Mouse (Mus musculus) embryonic facial prominence, embryonic 11.5 days (tissue): ENCODE data around the gene Gm20388. TPM values are rescaled to one million over a fixed set of nuclear protein-coding genes. Genes with fewer than 3 reads are reported as not detected.

Source experiments
- ATAC-seq: fragments of 200-750 bp; cut with Nextera tagmentation; replicated peaks from 2 replicates; pipeline ENCODE4 v1.8.0; 2017; ENCODE audit warnings: low read depth; ENCODE audit not compliant: insufficient number of reproducible peaks, low FRiP score, low TSS enrichment
- DNase-seq: peaks from one replicate; pipeline ENCODE4 v3.0.0-alpha.2; 2015; ENCODE audit warnings: low spot score
- H3K27ac ChIP-seq: fragments of 300-500 bp; sonication (generic); replicated peaks from 2 replicates; pipeline ENCODE4 v1.5.1; 2014; ENCODE audit warnings: mild to moderate bottlenecking, low read depth, low read length, control low read depth
- H3K27me3 ChIP-seq: fragments of 300-500 bp; sonication (generic); 2 replicates; pipeline ENCODE4 v1.6.1; 2014; ENCODE audit warnings: mild to moderate bottlenecking, low read length, moderate library complexity, mixed read lengths; ENCODE audit not compliant: control insufficient read depth, insufficient read depth
- H3K36me3 ChIP-seq: fragments of 300-500 bp; sonication (generic); replicated peaks from 2 replicates; pipeline ENCODE4 v1.6.1; 2014; ENCODE audit warnings: low read depth, mild to moderate bottlenecking, low read length, moderate library complexity, mixed read lengths; ENCODE audit not compliant: control insufficient read depth, insufficient read depth
- H3K4me1 ChIP-seq: fragments of 300-500 bp; sonication (generic); 2 replicates; pipeline ENCODE4 v1.6.1; 2014; ENCODE audit warnings: low read length, mixed read lengths; ENCODE audit not compliant: control insufficient read depth, insufficient read depth
- H3K4me2 ChIP-seq: fragments of 300-500 bp; sonication (generic); 2 replicates; pipeline ENCODE4 v1.6.1; 2014; ENCODE audit warnings: low read depth, mild to moderate bottlenecking, control low read depth, low read length, moderate library complexity
- H3K4me3 ChIP-seq: fragments of 300-500 bp; sonication (generic); 2 replicates; pipeline ENCODE4 v1.5.1; 2014; ENCODE audit warnings: low read depth, low read length, control low read depth
- H3K9ac ChIP-seq: fragments of 300-500 bp; sonication (generic); replicated peaks from 2 replicates; pipeline ENCODE4 v1.6.1; 2014; ENCODE audit warnings: mild to moderate bottlenecking, control low read depth, low read length
- H3K9me3 ChIP-seq: fragments of 300-500 bp; sonication (generic); replicated peaks from 2 replicates; pipeline ENCODE4 v1.6.1; 2016; ENCODE audit warnings: mild to moderate bottlenecking, low read length, inconsistent platforms, mixed read lengths; ENCODE audit not compliant: control insufficient read depth
- WGBS: fragments of 180-500 bp; shearing (Covaris S2); extraction: QIAGEN DNeasy Blood & Tissue Kit; methylation state at CpG from one replicate; pipeline ENCODE4 v1.1.7; 2014; 5-methylcytosine and 5-hydroxymethylcytosine counted together
- polyA plus RNA-seq: library from polyadenylated mRNA; unstranded; fragments of >200 nt; fragmentation: Nextera tagmentation; extraction: Ambion mirVana; gene quantifications from 2 replicates; pipeline ENCODE4 v1.2.1, GENCODE M21; 2014

Gm20388 gene
- polyA plus RNA-seq, 1 experiment from 2014 or later, result 3.1 TPM

GRCm38 (mm10) chr8:121792159-121792558, 1881.5 kb downstream of the Gm20388 start:
- Histone ChIP-seq H3K9ac (no peak overlapping the region), H3K36me3 (no peaks in the 10 kb centered on the region; the same call in 1 of the 2 replicates), H3K27me3 (no peaks in the 10 kb centered on the region), H3K4me2 (no peak overlapping the region), H3K27ac (no peak overlapping the region), H3K4me1 (no peaks in the 10 kb centered on the region), H3K4me3 (no peak overlapping the region), H3K9me3 (no peaks in the 10 kb centered on the region)
- no peak for ATAC-seq
- WGBS, result 84% methylated on average over 7 of the region's 7 CpGs
- no peak for DNase-seq

- H3K27ac ChIP-seq, result no peak overlapping the region
- no peak overlapping the region for H3K4me3 ChIP-seq
- H3K4me2 ChIP-seq, result no peak overlapping the region
- H3K9me3 ChIP-seq, result no peaks in the 10 kb centered on the region
- H3K9ac ChIP-seq, result no peak overlapping the region
- no peaks in the 10 kb centered on the region; the same call in 1 of the 2 replicates for H3K36me3 ChIP-seq
- ATAC-seq, result peak; percentile 50; the same call in 1 of the 2 replicates
- no peaks in the 10 kb centered on the region for H3K27me3 ChIP-seq
- no peaks in the 10 kb centered on the region for H3K4me1 ChIP-seq
- 81% methylated on average over 4 of the region's 4 CpGs for WGBS
- no peak for DNase-seq
Measured at GRCm38 (mm10) chr8:121792627-121793026, 1882.0 kb downstream of the Gm20388 start.

- WGBS, result 58% methylated on average over 3 of the region's 3 CpGs
- no peak for ATAC-seq
Measured at GRCm38 (mm10) chr8:121794151-121794550, 1883.5 kb downstream of the Gm20388 start.

GRCm38 (mm10) chr8:121795461-121795860, 1884.8 kb downstream of the Gm20388 start:
- DNase-seq (no peak), ATAC-seq (no peak)
- H3K36me3 ChIP-seq, result peaks cover 2% of the 10 kb centered on the region
- no peak overlapping the region for H3K4me2 ChIP-seq
- no peak overlapping the region for H3K9ac ChIP-seq
- no peak overlapping the region for H3K27ac ChIP-seq
- no peaks in the 10 kb centered on the region for H3K27me3 ChIP-seq
- WGBS, result 91% methylated on average over 8 of the region's 8 CpGs
- no peaks in the 10 kb centered on the region for H3K9me3 ChIP-seq
- H3K4me1 ChIP-seq, result no peaks in the 10 kb centered on the region
- no peak overlapping the region for H3K4me3 ChIP-seq

More at GRCm38 (mm10) chr8:121794151-121794550, 1883.5 kb downstream of the Gm20388 start:
- Histone ChIP-seq H3K9ac (no peak overlapping the region), H3K27ac (no peak overlapping the region), H3K4me1 (no peaks in the 10 kb centered on the region), H3K36me3 (no peaks in the 10 kb centered on the region; the same call in 1 of the 2 replicates), H3K9me3 (no peaks in the 10 kb centered on the region), H3K27me3 (no peaks in the 10 kb centered on the region), H3K4me2 (no peak overlapping the region), H3K4me3 (no peak overlapping the region)
- DNase-seq, result no peak

- no peak overlapping the region for H3K27ac ChIP-seq
- DNase-seq (no peak), ATAC-seq (no peak)
- no peaks in the 10 kb centered on the region for H3K4me1 ChIP-seq
- no peaks in the 10 kb centered on the region for H3K9me3 ChIP-seq
- no peak overlapping the region for H3K4me3 ChIP-seq
- no peaks in the 10 kb centered on the region for H3K27me3 ChIP-seq
- H3K4me2 ChIP-seq, result no peak overlapping the region
- H3K9ac ChIP-seq, result no peak overlapping the region
- 94% methylated on average over 11 of the region's 11 CpGs for WGBS
- peaks cover 4% of the 10 kb centered on the region for H3K36me3 ChIP-seq
Measured at GRCm38 (mm10) chr8:121796406-121796805, 1885.8 kb downstream of the Gm20388 start.

GRCm38 (mm10) chr8:121798401-121798800, 1887.8 kb downstream of the Gm20388 start:
- H3K4me1 ChIP-seq, result no peaks in the 10 kb centered on the region
- WGBS, result 91% methylated on average over 6 of the region's 6 CpGs
- DNase-seq, result no peak
- H3K27me3 ChIP-seq, result no peaks in the 10 kb centered on the region
- ATAC-seq, result no peak
- H3K36me3 ChIP-seq, result peaks cover 4% of the 10 kb centered on the region
- no peak overlapping the region for H3K27ac ChIP-seq
- no peak overlapping the region for H3K9ac ChIP-seq
- no peak overlapping the region for H3K4me2 ChIP-seq
- no peaks in the 10 kb centered on the region for H3K9me3 ChIP-seq
- no peak overlapping the region for H3K4me3 ChIP-seq

GRCm38 (mm10) chr8:121804829-121805228, 1894.2 kb downstream of the Gm20388 start:
- H3K36me3 ChIP-seq, result peaks cover 2% of the 10 kb centered on the region

GRCm38 (mm10) chr8:121806126-121806525, 1895.5 kb downstream of the Gm20388 start:
- no peak for ATAC-seq
- no peaks in the 10 kb centered on the region; the same call in 1 of the 2 replicates for H3K36me3 ChIP-seq
- H3K4me1 ChIP-seq, result no peaks in the 10 kb centered on the region
- H3K27me3 ChIP-seq, result no peaks in the 10 kb centered on the region
- no peaks in the 10 kb centered on the region for H3K9me3 ChIP-seq
- no peak overlapping the region for H3K9ac ChIP-seq
- H3K4me3 ChIP-seq, result no peak overlapping the region
- H3K4me2 ChIP-seq, result no peak overlapping the region
- no peak overlapping the region for H3K27ac ChIP-seq
- 93% methylated on average over 13 of the region's 13 CpGs for WGBS
- no peak for DNase-seq

More at GRCm38 (mm10) chr8:121804829-121805228, 1894.2 kb downstream of the Gm20388 start:
- Histone ChIP-seq H3K4me3 (no peak overlapping the region), H3K4me2 (no peak overlapping the region), H3K27ac (no peak overlapping the region), H3K27me3 (no peaks in the 10 kb centered on the region), H3K9me3 (no peaks in the 10 kb centered on the region), H3K4me1 (no peaks in the 10 kb centered on the region), H3K9ac (no peak overlapping the region)
- 91% methylated on average over 5 of the region's 5 CpGs for WGBS
- DNase-seq, result no peak
- no peak for ATAC-seq
